Mouse (Mus musculus): ENCODE measurements around the gene Xxylt1.

Gene Xxylt1

DNA sequence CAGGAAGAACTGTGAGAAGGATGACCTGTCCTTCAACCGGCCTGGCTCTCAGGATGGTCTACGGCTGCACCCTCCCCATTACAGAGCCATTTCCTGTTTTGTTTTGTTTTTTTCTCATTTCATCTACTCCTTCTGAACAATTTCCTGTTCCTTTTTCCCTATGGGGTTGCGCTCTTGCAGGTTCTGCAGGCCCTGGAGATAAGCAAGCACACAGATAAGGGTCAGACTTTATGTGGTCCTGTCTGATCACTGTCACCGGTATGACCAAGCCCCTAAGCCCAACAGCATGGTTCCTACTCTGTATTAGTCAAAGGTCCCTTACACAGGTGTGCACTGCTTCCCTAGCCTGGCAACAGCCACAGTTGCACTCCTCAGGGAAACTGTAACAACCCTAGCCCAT, 56.2 kb downstream of the Xxylt1 start:
- no peak for DNase-seq (ENCODE audit: low read depth, low spot score)

DNA sequence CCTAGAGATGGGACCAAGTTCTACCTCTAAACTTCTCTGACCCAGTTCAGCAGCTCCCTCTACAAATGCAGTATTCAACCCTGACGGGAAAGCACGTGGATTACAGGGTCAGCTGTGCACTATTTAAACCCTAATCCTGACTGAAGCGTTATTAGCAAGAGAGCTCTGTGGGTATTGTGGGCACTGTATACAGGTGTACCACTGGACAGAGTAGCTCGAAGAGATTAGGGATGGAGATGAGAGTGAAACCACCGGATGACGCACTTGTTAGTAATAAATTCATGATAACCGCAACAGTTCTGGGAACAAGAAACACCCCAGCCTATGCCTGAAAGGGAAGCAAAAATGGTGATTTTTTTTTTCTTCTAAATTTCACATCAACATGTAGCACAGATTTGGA, 57.0 kb downstream of the Xxylt1 start:
- DNase-seq (ENCODE audit: low read depth, low spot score) = no peak

DNA sequence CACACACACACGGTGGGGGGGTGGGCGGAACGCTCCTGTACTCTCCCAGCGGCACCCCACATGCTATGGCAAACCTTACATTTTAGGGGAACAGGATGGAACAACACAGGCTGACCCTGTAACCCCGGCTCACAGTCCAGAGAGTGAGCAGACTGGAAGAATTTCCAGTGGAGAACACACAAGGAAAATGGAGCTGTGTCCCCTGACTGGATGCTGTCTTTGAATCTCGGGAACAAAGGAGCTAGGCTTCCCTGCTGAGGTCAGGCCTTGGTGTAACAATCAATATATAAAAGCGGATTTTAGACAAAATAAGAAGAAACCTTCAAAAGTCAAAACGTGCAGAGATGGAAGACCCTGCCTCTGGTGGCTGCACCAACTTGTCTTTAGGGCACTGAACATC, 57.4 kb downstream of the Xxylt1 start:
- DNase-seq (ENCODE audit: low read depth, low spot score) = no peak

DNA sequence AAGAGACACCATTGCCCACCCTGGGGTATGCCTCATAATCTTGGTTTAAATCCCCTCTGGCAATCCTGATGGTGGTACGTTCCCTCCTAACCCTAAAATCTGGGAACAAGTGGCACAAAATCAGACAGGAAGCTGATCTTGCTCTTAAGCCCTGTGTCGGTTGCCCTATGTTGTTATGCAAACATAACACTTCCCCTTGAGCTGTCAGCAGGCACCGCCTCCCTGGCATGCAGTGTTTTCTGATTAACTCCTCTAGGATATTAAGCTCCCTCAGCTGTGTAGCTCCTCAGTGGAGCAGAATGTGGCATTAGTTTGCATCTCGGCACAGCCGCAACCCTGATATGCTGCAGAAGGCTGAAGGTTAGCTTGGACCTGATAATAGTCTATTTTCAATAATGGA, 58.9 kb downstream of the Xxylt1 start:
- DNase-seq (ENCODE audit: low read depth, low spot score) = no peak

DNA sequence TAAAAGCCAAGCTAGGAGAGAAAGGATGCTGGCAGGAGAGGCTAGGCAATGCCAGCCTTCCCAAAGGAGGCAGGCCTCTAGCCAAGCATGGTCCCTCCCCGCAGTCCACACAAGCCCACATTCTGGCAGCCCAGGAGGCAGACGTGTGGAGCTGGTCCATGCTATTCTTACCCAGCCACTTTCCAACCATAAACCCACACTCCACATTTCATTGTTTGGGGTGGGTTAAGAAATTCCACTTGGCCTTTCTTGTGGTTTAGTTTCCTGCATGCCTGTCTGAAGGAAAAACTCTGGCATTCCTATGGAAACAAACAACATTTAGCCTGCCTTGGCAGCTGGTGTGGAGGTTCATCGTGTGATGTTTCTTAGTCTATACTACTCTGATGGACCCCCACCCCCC, 61.7 kb downstream of the Xxylt1 start:
- DNase-seq (ENCODE audit: low read depth, low spot score) = no peak

DNA sequence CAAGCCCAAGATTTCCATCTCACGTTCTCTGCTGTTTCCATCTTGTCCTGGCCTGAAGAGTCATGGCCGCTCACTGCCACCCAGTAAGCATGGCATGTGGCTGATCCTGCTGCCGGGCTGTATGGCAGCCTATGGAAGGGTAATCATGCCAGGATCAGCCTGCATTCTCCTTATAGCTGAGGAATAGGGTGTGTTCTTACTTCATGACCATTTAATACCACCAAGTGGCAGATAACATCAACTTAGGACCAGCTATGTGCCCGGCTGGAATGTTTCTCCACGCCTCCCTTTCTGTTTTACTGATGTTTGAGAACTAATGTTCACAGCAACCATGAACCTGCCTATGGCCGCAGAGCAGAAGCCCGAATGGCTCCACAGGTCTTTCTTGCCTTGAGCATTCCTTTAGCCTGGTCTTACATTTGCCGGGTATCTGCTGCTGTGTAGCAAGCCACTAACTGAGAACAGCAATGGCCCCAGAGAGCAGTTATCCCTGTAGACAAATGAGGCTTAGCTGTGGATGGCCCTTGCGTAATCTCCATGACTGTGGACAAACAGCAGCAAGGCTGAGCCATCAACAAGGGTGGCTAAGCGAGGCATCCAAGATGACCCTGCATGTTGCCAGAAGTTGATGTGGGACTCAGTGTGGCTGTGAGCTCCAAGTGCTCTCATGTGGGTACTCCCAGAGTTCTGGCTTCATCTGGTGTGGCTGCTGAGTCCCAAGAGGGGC, 63.4 kb downstream of the Xxylt1 start:
- DNase-seq (ENCODE audit: low read depth, low spot score) = no peak

DNA sequence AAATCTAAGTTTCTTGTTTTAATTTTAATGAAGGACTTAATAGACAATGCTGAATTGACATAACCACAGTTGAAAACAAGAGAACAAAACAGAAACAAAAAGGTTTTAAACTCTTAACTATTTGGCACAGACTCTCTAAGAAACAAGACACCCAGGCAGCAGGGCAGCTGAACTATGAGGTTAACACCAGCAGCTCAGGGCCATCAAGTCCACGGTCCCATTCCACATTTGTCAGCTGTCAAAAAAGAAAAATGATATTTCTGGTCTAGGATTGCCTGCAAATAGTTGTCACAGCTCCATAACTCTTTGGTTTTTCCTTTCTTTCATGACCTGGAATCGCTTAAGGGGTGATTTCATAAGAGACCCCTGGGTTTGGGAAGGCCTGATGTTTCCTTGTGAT, 64.6 kb downstream of the Xxylt1 start:
- no peak for DNase-seq (ENCODE audit: low read depth, low spot score)

DNA sequence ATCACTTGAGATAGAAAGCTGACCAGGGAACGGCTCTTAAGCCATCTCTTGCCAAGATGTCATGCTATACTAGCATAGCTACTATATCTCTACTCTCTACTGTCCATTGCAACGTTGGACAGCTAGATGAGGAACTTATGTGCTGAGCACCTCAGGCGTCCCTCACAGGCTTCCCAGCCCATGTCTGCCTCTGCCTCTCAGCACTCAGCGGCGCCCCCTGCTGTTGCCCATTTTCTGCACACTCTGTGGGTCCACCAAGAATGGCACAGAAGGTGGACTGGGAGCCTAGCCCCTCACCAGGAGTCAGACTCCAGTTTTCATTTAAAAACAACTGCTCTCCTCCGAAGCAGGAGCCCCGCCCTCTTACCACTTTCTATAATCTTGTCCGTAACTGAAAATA, 65.1 kb downstream of the Xxylt1 start:
- no peak for DNase-seq (ENCODE audit: low read depth, low spot score)

DNA sequence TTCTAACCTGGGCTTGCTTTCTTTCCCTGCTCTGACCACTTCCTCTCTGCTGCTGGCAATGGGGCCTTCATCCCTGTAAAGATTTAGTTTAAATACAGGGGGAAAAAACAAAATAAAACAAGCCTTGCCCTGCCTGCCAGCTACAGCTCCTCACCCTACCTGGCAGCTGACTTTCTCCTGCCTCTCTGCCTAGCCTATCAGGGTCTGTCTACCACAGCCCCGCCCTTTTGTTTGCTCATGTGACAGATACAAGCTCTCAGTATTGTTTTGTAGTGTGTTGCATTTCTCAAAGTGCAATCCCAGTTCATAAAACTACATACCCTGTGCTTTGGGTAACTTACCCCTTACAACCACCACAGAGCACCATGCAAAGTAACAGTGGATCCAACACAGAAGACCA, 66.0 kb downstream of the Xxylt1 start:
- no peak for DNase-seq (ENCODE audit: low read depth, low spot score)

DNA sequence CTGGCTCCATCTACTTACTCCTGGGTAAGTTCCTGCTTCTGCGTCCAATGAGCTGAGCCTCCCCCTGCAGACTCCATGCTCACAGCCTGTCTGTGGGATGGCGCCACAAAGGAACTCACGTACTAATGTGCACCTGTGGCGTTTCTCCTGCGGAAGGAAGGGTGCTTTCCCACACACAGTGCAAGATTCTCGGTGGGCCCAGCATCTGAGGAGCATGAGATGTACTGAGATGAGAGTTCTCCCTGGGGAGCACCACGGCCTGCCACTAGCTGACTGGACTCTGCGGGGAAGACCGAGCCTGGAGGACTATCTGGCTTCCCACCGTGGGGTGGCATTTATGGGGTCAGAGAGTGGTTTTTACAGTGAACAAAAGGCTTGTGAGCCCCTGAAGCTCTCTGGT, 69.0 kb downstream of the Xxylt1 start:
- no peak for DNase-seq (ENCODE audit: low read depth, low spot score)

DNA sequence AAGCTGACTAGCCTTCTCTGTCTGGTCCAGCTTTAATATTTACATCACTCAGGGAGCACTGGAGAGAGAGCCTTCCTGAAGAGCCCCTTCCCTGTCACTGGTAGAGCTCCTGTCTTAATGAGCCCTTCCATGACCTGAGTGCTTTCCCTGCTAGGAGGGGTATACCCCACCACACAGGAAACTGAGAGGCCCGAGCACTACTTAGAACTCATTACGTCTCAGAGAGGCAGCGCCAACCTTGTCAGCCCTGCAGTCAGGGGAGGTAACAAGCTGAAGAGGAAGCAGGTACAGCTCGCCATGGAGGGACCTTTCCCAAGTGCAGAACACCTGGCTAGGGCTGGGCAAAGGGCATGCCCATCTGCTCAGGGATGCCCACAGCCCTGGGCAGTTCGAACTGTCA, 70.8 kb downstream of the Xxylt1 start:
- no peak for DNase-seq (ENCODE audit: low read depth, low spot score)

DNA sequence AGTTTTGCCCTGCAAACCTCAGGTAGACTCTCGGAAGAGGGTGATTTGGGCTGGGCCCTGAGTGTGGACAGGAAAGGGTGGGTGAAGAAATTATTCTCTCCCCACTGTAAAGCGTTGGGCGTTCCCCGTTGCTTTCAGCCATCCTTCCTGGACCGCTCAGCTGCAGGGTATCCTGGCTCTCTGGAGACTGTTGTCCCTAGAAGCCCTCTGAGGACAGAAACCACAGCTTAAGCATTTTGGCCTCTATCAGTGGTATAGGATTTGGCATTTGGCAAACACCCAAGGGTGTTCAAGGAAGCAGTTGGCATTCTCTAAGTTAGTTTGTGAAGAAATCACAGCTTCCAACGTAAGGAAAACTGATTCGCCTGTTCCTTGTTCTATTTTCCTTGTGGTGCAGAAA, 72.9 kb downstream of the Xxylt1 start:
- no peak for DNase-seq (ENCODE audit: low read depth, low spot score)

DNA sequence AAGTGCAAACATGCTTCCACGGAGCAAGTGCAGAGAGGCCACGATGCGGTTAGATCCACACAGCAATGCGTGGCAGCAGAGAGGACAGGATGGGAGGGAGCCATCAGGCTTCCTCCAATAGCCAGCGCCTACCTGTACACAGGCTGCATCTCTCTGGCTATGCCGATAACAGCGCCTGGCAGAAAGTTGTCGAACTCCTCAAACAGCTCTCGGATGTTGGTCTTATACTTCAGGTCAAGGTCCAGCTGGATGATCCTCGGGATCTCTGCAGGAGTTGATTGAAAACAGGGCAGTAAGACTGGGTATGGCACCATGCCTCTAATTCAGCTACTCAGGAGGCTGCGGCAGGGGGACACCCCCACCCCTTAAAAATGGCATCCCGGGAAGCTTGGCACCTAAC, 73.7 kb downstream of the Xxylt1 start:
- DNase-seq (ENCODE audit: low read depth, low spot score) = no peak

DNA sequence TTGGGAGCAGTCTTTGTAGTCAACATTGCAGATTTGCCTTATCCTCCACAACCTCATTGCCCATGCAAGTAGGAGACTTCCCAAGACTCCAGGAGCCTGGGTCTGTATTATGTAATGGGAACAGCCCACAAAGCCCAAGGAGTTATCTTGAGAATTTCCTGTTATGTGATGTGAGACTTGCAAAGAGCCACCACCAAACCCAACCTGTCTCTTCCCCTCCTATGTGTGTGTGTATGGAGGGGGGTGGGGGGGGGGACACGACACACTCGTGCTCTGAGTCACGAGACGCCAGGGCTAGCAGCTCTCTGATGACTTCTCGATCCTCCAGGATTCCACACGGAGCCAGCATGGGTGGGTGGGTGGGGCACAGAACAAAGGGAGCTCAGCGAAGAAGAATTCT, 75.5 kb downstream of the Xxylt1 start:
- DNase-seq (ENCODE audit: low read depth, low spot score) = no peak

DNA sequence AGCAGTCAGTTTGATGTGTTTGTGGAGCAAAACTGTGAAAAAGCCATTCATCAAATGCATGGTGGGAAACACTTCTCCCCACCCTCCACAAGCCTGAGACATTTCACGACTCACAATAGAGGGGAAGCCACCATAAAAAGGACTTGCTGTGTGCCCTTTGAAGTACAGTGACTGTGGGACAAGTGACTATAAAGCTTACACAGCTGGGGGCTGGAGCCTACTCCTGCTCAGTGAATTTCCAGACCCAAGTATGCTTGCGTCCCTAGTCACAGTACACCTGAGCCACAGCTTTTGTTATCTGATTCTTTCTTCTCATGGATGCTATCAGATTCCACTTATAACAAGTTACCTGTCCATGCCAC, 76.9 kb downstream of the Xxylt1 start:
- no peak for DNase-seq (ENCODE audit: low read depth, low spot score)

DNA sequence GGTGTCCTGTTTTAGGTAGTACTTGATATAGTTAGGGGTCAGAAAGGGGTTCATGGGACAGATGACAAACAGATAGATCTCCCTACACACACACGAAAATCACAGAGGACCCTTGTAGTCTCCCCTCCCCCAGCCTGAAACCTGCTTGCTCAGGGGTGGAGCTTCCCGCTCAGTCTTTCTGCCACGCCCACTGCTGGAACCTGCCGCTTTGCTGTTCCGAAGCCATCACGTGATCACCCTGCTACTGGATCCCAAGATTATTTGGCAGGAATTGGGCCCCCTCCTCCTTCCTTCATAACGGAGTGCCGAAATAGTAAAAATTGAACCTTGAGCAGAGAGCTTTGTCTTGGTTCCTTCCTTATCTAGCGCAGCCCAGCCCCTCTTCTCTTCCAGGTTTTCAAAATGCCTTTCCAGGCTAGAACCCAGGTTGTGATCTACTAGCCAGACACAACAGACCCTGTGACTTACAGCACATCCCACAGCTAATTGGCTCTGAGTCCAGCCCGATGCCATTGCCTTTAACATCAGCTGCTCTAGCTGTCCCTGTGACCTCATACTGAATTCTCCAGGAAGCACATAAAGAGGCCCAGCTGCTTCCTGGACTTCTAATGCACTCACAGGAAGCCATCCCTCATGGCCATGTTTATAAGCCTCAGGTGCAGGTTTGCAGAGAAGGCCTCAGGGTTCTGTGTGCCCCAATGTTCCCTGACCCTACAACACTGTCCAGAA, 77.5 kb downstream of the Xxylt1 start:
- DNase-seq (ENCODE audit: low read depth, low spot score) = peak; percentile 69

DNA sequence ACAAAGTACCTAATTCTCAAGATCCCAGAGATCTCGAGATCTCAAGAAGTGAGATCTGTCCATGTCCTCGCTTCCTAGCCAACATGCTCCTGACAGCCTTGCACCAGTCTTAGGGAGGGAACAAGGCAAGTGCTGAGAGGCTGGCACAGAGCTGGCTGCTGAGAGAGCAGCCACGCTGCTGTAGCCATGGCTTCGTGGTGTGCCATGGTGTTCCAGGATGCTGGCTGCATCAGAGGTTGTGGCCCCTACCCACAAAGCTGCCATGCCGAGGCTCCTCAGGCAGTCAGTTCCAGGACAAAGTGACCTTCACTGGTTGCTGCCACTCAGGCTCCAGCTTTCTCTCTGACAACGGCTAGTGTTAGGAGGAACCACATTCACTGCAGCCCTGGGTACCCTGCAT, 78.3 kb downstream of the Xxylt1 start:
- DNase-seq (ENCODE audit: low read depth, low spot score) = no peak

DNA sequence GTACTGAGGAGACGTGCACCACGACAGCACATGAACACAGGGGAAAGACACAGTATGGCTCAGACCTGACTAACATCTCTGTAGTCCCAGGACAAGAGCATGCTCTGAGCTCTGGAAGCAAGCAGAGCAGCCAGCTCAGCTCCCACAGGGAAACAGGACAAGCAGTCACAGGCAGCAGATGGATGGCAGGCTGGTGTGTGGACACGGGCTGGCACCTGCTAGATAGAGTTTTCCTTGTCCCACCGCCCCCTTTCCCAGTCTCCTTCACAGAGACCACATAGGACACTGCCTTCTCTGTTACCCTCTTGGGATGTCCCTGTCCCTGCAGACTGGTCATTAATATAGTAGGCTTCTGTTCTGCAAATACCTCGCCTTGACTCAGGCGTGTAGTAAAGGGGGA, 79.1 kb downstream of the Xxylt1 start:
- no peak for DNase-seq (ENCODE audit: low read depth, low spot score)

DNA sequence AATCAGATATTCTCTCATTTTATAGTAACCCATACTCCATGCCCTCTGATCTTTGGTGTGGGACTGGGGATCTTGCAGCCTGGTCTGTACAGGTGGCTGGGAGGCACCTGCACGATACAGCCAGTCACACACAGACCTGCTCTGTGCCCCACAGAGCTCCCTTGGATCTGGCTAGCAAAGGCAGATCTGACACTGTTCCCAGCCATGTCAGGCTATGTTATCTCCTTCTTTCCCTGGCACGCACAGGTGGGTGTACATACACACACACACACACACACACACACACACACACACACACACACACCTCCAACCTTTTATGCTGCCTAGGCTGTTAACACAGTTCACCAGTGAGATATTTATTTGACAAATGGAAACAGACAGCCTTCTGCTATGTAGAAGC, 82.5 kb downstream of the Xxylt1 start:
- DNase-seq (ENCODE audit: low read depth, low spot score) = no peak

DNA sequence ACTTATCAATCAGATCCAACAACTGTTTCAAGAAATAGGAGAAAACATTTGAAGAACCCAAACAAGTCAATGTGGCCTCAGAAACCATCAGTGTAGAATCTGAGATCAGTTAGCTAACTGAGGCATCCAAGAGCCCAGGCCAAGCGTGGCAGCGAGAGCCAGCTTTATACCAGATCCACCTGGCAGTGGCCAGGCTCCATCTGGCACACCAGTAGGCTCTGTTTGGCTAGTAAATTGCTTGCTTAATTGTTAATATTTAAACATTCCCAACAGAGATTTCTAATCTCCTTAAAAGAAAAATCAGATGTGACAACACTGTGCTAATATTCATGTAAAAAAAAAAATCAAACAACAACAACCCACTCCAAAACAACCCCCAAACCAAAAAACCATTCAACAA, 83.2 kb downstream of the Xxylt1 start:
- DNase-seq (ENCODE audit: low read depth, low spot score) = no peak

DNA sequence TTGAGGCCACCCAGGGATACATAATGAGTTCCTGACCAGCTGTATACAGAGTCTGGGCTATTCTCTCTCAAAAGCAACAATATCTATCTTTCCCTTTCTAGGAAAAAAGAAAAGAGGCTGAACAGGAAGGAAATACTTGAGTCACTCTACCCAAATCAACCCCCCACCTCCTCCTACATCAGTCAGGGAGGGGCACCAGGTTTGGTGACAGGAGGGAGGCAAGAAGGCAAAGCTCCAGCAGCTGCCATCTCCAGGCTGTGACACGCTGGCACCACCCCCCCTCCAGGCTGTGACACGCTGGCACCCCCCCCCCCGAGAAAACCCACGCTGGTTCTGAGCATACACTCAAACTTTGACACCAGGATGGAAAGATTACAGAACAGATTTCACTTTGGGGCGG, 85.8 kb downstream of the Xxylt1 start:
- no peak for DNase-seq (ENCODE audit: low read depth, low spot score)

DNA sequence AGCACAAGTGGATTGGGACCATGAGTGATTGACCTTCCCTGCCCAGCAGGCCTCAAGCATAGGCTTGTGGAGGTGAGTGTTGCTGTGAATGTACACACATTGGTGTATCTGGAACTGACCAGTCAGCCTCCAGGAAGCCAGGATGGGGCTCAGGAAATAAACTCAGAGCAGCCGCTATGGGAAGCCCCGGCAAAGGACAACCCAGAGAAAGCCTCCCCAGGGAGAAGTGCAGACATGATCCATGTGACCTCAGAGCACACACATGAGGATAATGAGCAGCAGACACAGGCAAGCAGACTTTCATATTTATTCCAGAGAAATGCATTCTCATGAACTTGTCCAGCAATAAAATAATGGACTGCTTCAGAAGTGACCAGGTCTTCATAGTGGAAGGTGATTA, 86.4 kb downstream of the Xxylt1 start:
- no peak for DNase-seq (ENCODE audit: low read depth, low spot score)

DNA sequence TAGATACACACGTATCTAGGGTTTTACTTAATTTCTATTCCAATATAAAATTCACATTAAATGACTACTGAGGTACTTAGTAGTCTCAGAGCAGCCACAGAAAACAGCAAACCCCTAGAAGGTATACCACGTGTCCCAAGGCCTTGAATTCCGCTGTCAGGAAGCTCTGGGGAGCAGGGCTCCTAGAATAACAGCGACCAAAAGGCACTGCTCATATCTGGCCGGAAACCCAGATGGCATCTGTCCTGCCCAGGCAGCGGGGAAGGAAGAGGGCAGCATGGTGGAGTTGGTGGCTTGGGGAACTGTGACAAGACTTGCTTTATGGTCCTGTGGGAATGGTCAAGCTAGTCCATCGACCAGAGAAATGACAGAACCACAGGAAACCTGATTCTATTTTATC, 86.9 kb downstream of the Xxylt1 start:
- DNase-seq (ENCODE audit: low read depth, low spot score) = no peak

DNA sequence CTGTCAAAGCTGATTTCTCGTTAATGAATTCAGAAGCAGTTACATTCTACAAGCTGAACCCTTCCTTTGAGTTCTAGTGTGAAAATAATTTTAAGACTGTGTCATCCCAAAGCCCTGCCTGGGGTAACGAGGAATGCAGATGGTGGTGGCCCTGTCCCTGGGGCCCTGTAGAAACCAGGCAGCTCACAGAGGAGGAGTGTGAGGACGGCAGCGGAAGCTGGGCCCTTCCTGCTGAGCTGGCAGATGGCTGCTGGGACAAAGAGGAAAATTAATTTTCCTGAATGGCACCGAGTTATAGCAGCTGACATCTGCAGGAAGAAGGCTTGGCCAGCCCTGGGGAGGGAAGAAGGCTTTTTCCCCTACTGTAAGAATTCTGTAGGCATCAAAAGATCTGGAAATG, 88.7 kb downstream of the Xxylt1 start:
- DNase-seq (ENCODE audit: low read depth, low spot score) = no peak
